Mouse (Mus musculus): Measurements from ENCODE around the gene Borcs6. TPM values are rescaled to one million over a fixed set of nuclear protein-coding genes. Genes with fewer than 3 reads are reported as not detected.
"Not testable (repeated sequence)": the region's sequence is repeated elsewhere in the genome, so short reads cannot be mapped to it uniquely, and the experiment has no call there.

Borcs6 gene
- polyA plus RNA-seq, 1 experiment from 2014 or later = 12.0 TPM

DNA sequence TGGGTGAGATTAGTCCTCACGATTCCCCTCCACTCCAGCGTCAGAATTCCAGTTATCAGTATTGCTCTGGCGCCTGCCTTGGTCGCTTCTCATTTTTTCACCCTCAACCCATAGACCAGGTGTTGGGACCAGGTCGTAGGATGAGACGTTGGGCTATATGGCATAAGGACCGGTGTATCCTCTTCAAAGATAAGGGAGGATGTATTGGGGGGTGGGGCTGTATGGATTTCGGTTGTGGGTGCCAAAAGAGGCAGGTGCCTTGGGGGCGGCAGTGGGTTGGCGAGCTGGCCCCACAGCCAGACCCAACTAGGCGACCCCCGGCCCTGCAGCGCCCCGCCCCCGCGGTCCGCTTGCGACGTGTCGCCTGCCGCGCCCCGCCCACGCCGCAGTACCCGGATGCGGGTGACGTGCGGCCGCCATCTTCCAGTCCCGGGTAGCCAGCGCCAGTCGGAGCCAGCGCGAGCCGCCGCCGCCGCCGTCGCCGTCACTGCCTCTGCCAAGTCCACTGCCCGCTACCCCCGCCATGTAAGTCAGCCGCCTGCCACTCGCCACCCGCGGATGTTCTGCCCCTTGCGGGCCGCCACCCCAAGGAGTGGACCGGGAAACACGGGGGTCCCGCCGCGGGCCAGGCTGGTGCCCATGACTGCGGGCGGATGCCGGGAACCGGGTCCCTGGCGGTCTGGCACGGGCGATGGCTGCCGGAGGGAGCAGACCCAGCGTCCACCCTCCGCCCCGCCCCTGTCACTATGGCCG lies 28.8 kb downstream of the Borcs6 start, which contains the start of gene Vamp2:
TSS of gene Vamp2 (plus strand) at position 388 of the 753 bp plus-strand sequence.
- H3K9me3 ChIP-seq (replicated peaks; ENCODE audit: control insufficient read depth, low read length) = no peaks in the 10 kb centered on the region
- H3K4me1 ChIP-seq (ENCODE audit: control insufficient read depth, insufficient read depth, low read length) = peaks cover 28% of the 10 kb centered on the region
- peak within 1 kb of the TSS; percentile 83 for H3K4me2 ChIP-seq (ENCODE audit: low read depth, low read length)
- H3K4me3 ChIP-seq (ENCODE audit: low read length) = peak within 1 kb of the TSS; percentile 81
- under 1% methylated on average over 61 of the region's 67 CpGs for WGBS
- peak within 1 kb of the TSS; percentile 95 for H3K27ac ChIP-seq (ENCODE audit: low read length)
- peak; percentile 73 for ATAC-seq (replicated peaks; ENCODE audit: extremely low read depth, insufficient read depth, low FRiP score)
- no peaks in the 10 kb centered on the region for H3K27me3 ChIP-seq (ENCODE audit: control insufficient read depth, insufficient read depth, low read length)
- H3K9ac ChIP-seq (ENCODE audit: low read length) = peak within 1 kb of the TSS; percentile 98
- peaks cover 15% of the 10 kb centered on the region for H3K36me3 ChIP-seq (ENCODE audit: control insufficient read depth, insufficient read depth)

GRCm38 (mm10) chr11:69088856-69089615 lies 29.5 kb downstream of the Borcs6 start:
- Histone ChIP-seq H3K27ac (ENCODE audit: low read length) (peak overlapping the region; percentile 95), H3K36me3 (ENCODE audit: control insufficient read depth, insufficient read depth) (peaks cover 15% of the 10 kb centered on the region), H3K4me2 (ENCODE audit: low read depth, low read length) (peak overlapping the region; percentile 83), H3K9me3 (replicated peaks; ENCODE audit: control insufficient read depth, low read length) (no peaks in the 10 kb centered on the region), H3K4me3 (ENCODE audit: low read length) (peak overlapping the region; percentile 81), H3K4me1 (ENCODE audit: control insufficient read depth, insufficient read depth, low read length) (peaks cover 28% of the 10 kb centered on the region), H3K27me3 (ENCODE audit: control insufficient read depth, insufficient read depth, low read length) (no peaks in the 10 kb centered on the region), H3K9ac (ENCODE audit: low read length) (peak overlapping the region; percentile 98)
- 9% methylated on average over 25 of the region's 25 CpGs for WGBS
- ATAC-seq (replicated peaks; ENCODE audit: extremely low read depth, insufficient read depth, low FRiP score) = peak; percentile 15; the same call in 1 of the 2 replicates

- no peak for ATAC-seq (replicated peaks; ENCODE audit: extremely low read depth, insufficient read depth, low FRiP score)
- 74% methylated on average over 12 of the region's 12 CpGs for WGBS
- no peaks in the 10 kb centered on the region for H3K9me3 ChIP-seq (replicated peaks; ENCODE audit: control insufficient read depth, low read length)
- peaks cover 33% of the 10 kb centered on the region for H3K4me1 ChIP-seq (ENCODE audit: control insufficient read depth, insufficient read depth, low read length)
- peaks cover 15% of the 10 kb centered on the region for H3K36me3 ChIP-seq (ENCODE audit: control insufficient read depth, insufficient read depth)
- H3K27me3 ChIP-seq (ENCODE audit: control insufficient read depth, insufficient read depth, low read length) = no peaks in the 10 kb centered on the region
- H3K27ac ChIP-seq (ENCODE audit: low read length) = peak overlapping the region; percentile 29
- peak overlapping the region; percentile 83 for H3K4me2 ChIP-seq (ENCODE audit: low read depth, low read length)
- H3K4me3 ChIP-seq (ENCODE audit: low read length) = peak overlapping the region; percentile 81
- H3K9ac ChIP-seq (ENCODE audit: low read length) = peak overlapping the region; percentile 98
Measured at GRCm38 (mm10) chr11:69089616-69090290, 30.2 kb downstream of the Borcs6 start.

GRCm38 (mm10) chr11:69090367-69090766 lies 30.9 kb downstream of the Borcs6 start:
- 47% methylated on average over 6 of the region's 6 CpGs for WGBS
- H3K36me3 ChIP-seq (ENCODE audit: control insufficient read depth, insufficient read depth) = peaks cover 15% of the 10 kb centered on the region
- no peak overlapping the region for H3K4me2 ChIP-seq (ENCODE audit: low read depth, low read length)
- peak overlapping the region; percentile 98 for H3K9ac ChIP-seq (ENCODE audit: low read length)
- peaks cover 33% of the 10 kb centered on the region for H3K4me1 ChIP-seq (ENCODE audit: control insufficient read depth, insufficient read depth, low read length)
- H3K27me3 ChIP-seq (ENCODE audit: control insufficient read depth, insufficient read depth, low read length) = no peaks in the 10 kb centered on the region
- no peak overlapping the region; the same call in 1 of the 2 replicates for H3K4me3 ChIP-seq (ENCODE audit: low read length)
- ATAC-seq (replicated peaks; ENCODE audit: extremely low read depth, insufficient read depth, low FRiP score) = no peak
- H3K27ac ChIP-seq (ENCODE audit: low read length) = no peak overlapping the region
- no peaks in the 10 kb centered on the region for H3K9me3 ChIP-seq (replicated peaks; ENCODE audit: control insufficient read depth, low read length)

- Histone ChIP-seq H3K36me3 (ENCODE audit: control insufficient read depth, insufficient read depth) (peaks cover 15% of the 10 kb centered on the region), H3K27ac (ENCODE audit: low read length) (peak overlapping the region; percentile 58; the same call in 1 of the 2 replicates), H3K27me3 (ENCODE audit: control insufficient read depth, insufficient read depth, low read length) (no peaks in the 10 kb centered on the region), H3K9ac (ENCODE audit: low read length) (0 out of 2 replicates have a peak overlapping the region, but pooled peaks have one; percentile 1), H3K4me3 (ENCODE audit: low read length) (no peak overlapping the region), H3K4me1 (ENCODE audit: control insufficient read depth, insufficient read depth, low read length) (peaks cover 33% of the 10 kb centered on the region), H3K9me3 (replicated peaks; ENCODE audit: control insufficient read depth, low read length) (no peaks in the 10 kb centered on the region), H3K4me2 (ENCODE audit: low read depth, low read length) (no peak overlapping the region)
- ATAC-seq (replicated peaks; ENCODE audit: extremely low read depth, insufficient read depth, low FRiP score) = no peak
- WGBS = 64% methylated on average over 7 of the region's 7 CpGs
Measured at GRCm38 (mm10) chr11:69091566-69092385, 32.3 kb downstream of the Borcs6 start.

DNA sequence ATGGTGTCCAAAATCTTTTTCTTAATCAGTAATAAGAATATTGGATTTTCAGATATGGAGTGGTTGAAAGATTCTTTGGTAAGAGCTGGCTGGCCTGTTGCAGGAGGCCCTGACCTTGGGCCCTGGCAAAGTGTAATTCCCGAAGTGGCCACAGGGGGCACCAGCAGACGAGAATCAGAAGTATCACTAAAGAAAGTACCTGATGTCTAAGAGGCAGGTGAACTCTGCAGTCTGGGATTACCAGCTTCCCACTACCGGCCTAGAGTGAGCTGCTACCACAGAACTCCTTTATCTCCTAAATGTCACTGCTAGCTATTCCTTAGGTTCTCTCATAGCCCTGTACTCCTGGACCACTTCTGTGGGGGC lies 32.9 kb downstream of the Borcs6 start:
- Histone ChIP-seq H3K4me1 (ENCODE audit: control insufficient read depth, insufficient read depth, low read length) (peaks cover 28% of the 10 kb centered on the region), H3K4me3 (ENCODE audit: low read length) (no peak overlapping the region), H3K27ac (ENCODE audit: low read length) (peak overlapping the region; percentile 58), H3K9me3 (replicated peaks; ENCODE audit: control insufficient read depth, low read length) (no peaks in the 10 kb centered on the region), H3K4me2 (ENCODE audit: low read depth, low read length) (no peak overlapping the region), H3K27me3 (ENCODE audit: control insufficient read depth, insufficient read depth, low read length) (no peaks in the 10 kb centered on the region), H3K36me3 (ENCODE audit: control insufficient read depth, insufficient read depth) (peaks cover 15% of the 10 kb centered on the region), H3K9ac (ENCODE audit: low read length) (no peak overlapping the region)
- ATAC-seq (replicated peaks; ENCODE audit: extremely low read depth, insufficient read depth, low FRiP score) = no peak
- WGBS = 8% methylated on average over 3 of the region's 3 CpGs

- Histone ChIP-seq H3K9me3 (replicated peaks; ENCODE audit: control insufficient read depth, low read length) (no peaks in the 10 kb centered on the region), H3K4me2 (ENCODE audit: low read depth, low read length) (no peak overlapping the region), H3K36me3 (ENCODE audit: control insufficient read depth, insufficient read depth) (peaks cover 15% of the 10 kb centered on the region), H3K27me3 (ENCODE audit: control insufficient read depth, insufficient read depth, low read length) (no peaks in the 10 kb centered on the region), H3K27ac (ENCODE audit: low read length) (peak overlapping the region; percentile 39), H3K9ac (ENCODE audit: low read length) (no peak overlapping the region), H3K4me1 (ENCODE audit: control insufficient read depth, insufficient read depth, low read length) (peaks cover 29% of the 10 kb centered on the region), H3K4me3 (ENCODE audit: low read length) (no peak overlapping the region)
- no peak for ATAC-seq (replicated peaks; ENCODE audit: extremely low read depth, insufficient read depth, low FRiP score)
- 84% methylated on average over 4 of the region's 4 CpGs for WGBS
Measured at GRCm38 (mm10) chr11:69092871-69093270, 33.4 kb downstream of the Borcs6 start.

GRCm38 (mm10) chr11:69093856-69094255 lies 34.3 kb downstream of the Borcs6 start:
- H3K27ac ChIP-seq (ENCODE audit: low read length) = peak overlapping the region; percentile 96; the same call in 1 of the 2 replicates
- not testable (repeated sequence) for H3K4me3 ChIP-seq (ENCODE audit: low read length); H3K27me3 ChIP-seq (ENCODE audit: control insufficient read depth, insufficient read depth, low read length); H3K9ac ChIP-seq (ENCODE audit: low read length); H3K4me2 ChIP-seq (ENCODE audit: low read depth, low read length); ATAC-seq (replicated peaks; ENCODE audit: extremely low read depth, insufficient read depth, low FRiP score); H3K9me3 ChIP-seq (replicated peaks; ENCODE audit: control insufficient read depth, low read length)
- H3K4me1 ChIP-seq (ENCODE audit: control insufficient read depth, insufficient read depth, low read length) = peaks cover 36% of the 10 kb centered on the region
- 88% methylated on average over 7 of the region's 7 CpGs for WGBS
- peaks cover 15% of the 10 kb centered on the region for H3K36me3 ChIP-seq (ENCODE audit: control insufficient read depth, insufficient read depth)

Measured in heart, embryonic 16.5 days (tissue).